Mouse (Mus musculus) CD4-positive, CD25-positive, alpha-beta regulatory T cell, adult 4 months (primary cell): ENCODE measurements around the gene Calr4. TPM values are rescaled to one million over a fixed set of nuclear protein-coding genes. Genes with fewer than 3 reads are reported as not detected.

Experiments used
- ATAC-seq: one replicate; pipeline ENCODE4 v1.8.0; 2017
- polyA plus RNA-seq, 2 experiments: library from polyadenylated mRNA; unstranded; fragments of 100-300 nt; shearing (Covaris generic); gene quantifications; one replicate each; pipeline ENCODE4 v1.2.1; 2017

Calr4 gene
- polyA plus RNA-seq, 2 experiments from 2014 or later, result not detected

DNA sequence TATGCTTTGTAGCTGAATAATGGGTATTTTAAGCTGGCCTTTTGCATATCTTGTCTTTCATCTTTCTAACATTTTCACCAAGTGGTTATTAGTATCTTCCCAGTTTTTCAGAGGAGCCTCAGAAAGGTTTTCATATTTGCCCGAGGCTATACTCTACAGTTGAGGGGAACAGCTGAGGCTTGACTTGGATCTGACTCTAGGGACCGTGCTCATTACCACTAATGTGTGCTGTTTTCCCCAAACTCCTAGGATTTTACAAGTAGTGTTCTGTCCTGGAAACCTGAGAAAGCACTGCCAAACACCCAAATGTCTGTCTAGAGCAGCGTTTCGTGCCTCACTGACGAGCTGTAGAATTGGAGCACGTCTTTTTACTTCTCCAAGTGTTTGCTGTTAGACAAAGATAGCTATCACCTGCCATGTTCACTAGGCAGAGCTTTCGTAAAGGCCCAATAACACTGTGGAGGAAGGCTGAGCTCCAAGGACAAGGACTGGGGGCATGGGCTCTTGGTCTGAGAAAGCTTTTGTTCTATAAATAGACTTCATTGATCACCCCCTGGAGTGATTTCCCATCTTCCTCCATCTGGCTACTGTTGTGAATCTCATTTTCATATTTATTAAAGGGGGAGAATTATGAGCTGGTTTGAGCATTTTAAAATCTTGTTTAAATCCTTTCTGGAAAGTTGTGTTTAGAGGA lies 2.0 kb downstream of the Calr4 start:
- no peak for ATAC-seq

- ATAC-seq, result no peak
These were observed 4.4 kb downstream of the Calr4 start for GRCm38 (mm10) chr4:109238428-109239268.

DNA sequence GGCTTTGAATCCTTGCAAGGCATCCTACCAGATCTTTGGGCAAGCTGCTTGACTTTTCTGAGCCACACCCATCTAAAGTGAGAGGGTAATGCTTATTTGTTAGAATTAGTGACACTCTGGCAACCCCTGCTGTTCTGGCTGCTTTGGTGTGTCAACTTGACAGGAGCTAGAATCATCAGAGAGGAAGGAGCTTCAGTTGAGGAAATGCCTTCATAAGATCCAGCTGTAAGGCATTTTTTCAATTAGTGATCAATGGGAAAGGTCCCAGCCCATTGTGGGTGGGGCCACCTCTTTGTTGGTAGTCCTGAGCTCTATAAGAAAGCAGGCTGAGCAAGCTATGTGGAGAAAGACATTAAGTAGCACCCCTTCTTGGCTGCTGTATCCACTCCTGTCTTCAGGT lies 6.9 kb downstream of the Calr4 start:
- no peak for ATAC-seq

DNA sequence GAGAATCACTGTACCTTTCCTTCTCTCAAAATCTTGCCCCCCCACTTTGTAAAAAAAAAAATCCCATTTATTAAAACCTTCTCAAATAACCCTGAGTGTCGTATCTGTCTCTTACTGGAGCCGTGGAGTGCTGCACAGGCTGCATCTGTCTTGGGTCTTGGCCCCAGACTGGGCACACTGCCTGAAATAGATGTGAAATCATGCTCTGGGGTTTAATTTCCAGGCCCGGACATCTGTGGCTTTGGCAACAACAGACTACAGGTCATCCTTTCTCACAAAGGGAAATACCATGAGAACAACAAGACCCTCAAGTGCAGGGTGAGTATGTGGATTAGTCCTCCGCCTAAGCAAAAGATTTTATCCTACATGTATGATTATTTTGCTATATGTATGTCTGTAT lies 7.6 kb downstream of the Calr4 start:
- ATAC-seq, result no peak

DNA sequence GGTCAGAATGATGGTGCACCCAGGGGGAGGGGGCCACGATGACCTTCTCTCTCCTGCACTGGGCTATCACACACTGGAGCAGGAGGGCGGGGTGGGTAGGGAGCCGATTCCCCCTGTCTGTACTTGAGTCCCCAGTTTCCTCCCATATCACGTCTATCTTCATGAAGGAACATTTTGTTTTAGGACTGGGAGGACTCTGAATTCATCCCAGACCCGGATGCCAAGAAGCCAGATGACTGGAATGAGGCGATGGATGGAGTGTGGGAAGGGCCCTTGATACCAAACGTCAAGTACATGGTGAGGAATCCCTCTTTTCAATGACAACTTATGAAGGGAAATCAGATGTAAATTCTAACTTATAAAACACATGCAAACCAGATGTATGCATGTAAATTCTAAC lies 10.2 kb downstream of the Calr4 start:
- ATAC-seq, result no peak

DNA sequence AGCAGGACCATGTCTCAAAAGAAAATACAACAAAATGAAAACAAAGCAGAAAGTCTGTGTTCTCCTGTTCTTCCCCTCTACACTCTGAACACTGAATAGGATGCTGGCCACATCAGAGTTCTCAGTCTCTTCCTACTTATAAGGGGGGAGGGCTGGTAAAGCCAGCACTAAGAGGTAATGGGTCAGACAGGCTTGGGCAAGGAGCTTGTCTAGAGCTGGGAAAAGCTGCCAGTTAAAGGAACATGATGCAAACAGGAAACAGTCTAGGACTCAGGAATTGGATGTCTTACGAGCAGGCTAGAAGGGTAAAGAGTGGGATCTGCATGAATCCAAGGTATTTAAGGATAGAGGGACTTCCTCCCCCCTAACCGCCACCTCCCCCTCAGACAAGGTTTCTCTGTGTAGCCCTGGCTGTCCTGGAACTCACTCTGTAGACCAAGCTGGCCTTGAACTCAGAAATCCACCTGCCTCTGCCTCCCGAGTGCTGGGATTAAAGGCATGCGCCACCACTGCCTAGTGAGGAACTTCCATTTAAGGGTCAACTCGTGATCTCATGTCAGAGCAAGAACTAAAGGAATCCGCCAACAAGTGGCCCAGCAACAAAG lies 10.8 kb downstream of the Calr4 start:
- no peak for ATAC-seq

DNA sequence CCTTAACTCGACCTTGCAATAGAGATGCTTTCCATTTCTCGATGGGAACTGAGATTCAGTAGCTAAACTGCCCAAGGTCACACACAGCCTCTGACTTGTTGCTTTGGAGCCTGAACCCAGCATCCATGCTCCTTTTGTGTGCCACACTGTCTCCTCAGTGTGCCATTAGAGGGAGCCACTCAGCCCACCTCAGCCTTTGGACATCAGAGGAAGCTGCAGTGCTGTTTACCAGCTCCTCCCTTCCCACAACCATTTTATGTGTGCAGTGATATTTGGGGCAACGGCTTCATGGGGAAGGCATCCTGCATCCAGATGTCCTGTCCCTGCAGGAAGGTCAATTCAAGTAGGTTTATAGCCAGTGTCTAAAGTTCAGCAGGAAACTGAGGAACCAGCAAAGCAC lies 17.3 kb downstream of the Calr4 start:
- peak; percentile 69 for ATAC-seq

- no peak for ATAC-seq
These were observed 17.9 kb downstream of the Calr4 start for GRCm38 (mm10) chr4:109252199-109252598.

DNA sequence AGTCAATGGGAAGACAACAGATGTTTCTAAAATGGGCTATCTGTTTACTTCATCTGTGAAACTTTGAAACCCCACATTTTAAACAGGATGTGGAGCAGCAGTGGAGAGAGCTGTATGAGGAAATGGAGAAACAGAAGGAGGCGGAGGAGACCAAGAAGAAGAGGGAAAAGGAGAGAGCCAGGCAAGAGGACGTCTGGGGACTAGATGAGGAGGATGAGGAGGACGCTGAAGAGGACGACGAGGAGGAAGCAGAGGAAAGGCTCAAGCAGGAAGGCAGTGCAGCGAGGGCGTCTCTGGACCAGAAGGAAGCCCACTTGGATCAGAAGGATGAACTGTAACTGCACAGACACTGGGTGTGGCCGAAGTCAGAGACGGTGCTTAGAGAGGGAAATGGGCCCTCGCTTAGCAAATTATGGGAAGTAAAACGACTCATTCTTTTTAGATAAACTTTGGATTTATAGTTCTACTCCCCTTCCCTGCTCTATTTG lies 19.4 kb downstream of the Calr4 start:
- ATAC-seq, result no peak

- no peak for ATAC-seq
These were observed 20.2 kb downstream of the Calr4 start for GRCm38 (mm10) chr4:109254511-109254910.

DNA sequence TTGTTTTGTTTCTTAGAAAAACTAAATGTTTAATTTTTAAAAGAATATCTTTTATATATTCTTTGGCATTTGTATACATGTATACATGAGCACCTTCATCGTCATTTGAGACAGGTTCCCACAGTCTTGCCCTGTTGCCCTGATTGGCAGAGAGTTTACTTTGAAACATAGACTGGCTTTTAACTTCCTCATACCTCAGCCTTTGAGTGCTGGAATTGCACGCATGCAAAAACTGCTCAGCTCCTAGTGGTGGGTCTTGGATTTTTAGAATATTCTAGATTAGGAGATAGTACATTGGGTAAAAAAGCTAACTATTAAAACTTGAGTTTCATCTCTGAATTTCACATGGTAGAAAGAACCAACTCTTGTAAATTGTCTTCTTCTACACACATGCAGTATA lies 21.0 kb downstream of the Calr4 start:
- no peak for ATAC-seq

DNA sequence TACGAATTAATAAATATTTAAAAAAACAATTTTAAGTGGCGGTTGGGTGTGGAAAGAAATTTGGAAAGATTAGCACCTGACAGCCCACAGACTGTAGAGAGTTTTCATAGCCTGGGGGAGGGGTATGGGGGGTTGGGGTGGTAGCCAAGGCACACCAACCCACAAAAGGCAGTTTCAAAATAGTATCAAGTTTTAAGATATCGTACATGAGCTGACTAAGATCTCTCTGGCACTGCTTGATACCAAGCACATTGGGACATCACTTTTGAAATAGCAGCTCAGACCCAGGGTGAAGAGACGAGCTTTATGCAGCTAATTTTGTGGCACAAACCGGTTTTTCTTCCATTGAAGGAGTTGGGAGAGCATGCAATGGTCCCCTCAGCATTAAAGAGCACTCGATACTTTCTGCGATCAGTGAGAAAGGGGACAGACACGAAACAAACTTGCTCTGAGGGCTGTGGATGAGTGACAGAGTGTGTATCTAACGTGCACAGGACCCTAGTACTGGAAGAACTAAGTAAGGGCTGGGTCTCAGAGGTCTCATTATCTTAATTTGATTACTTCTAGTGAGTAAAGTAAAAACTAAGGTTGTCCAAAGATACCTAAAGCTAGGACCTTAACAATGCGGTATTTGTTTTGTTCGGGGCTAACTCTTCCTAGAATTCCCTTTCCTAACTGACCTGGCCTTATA lies 21.6 kb downstream of the Calr4 start:
- no peak for ATAC-seq

DNA sequence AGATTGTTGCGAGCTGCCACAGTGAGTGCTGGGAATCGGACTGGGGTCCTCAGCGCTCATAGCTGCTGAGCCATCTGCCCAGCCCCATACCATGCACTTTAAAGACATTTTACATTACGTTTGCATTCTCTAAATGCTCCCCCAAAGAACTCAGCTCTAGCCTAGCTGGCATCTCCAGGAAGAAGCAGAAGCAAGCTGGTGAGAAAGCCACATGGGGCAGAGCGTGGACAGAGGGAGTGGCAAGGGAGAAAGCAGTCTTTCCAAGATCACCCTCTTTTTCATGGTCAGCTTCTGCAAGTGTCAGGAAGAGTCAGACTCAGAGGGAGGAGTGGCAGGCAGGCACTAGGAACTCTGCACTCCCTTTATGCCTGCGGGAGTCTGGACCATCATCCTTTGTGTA lies 22.5 kb downstream of the Calr4 start:
- ATAC-seq, result no peak

GRCm38 (mm10) chr4:109257639-109258038 lies 23.4 kb downstream of the Calr4 start:
- no peak for ATAC-seq

DNA sequence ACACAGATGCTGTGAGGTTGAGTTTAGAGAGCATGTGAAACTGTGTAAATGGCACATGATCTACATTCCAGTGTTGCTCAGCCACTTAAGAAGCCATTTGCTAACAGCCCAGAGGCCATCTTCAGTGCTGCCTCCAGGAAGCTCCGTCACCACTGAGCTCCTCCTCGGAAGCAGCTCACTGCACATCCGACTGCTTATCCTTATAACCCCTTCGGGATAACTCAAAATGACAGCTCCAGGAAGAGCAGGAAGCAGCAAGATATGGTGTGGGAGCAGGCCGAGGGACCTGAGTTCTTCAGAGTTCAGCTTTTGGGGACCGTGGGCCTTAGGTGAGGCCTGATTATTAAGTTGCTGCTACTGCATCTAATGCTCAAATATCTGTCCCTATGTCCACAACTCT lies 27.8 kb downstream of the Calr4 start:
- ATAC-seq, result no peak

GRCm38 (mm10) chr4:109266056-109266455 lies 31.8 kb downstream of the Calr4 start:
- no peak for ATAC-seq

DNA sequence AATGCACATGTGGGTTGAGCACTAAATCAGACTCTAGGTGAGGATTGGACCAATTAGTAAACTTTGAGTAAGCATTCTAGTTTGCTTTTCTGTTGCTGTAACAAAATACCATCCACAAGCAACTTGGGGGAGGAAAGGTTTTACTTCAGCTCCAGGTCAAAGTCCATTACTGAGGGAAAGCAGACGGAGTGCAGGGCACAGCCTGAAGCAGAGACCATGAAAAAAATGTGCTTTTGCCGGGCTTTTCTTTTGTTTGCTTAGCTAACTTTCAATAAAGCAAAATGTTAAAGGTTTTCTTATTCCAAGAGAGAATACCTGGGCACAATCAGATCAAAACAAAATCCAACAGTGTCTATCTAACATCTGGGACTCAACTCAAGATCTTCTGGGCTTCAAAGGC lies 32.5 kb downstream of the Calr4 start:
- no peak for ATAC-seq

GRCm38 (mm10) chr4:109267452-109267851 lies 33.2 kb downstream of the Calr4 start:
- no peak for ATAC-seq

DNA sequence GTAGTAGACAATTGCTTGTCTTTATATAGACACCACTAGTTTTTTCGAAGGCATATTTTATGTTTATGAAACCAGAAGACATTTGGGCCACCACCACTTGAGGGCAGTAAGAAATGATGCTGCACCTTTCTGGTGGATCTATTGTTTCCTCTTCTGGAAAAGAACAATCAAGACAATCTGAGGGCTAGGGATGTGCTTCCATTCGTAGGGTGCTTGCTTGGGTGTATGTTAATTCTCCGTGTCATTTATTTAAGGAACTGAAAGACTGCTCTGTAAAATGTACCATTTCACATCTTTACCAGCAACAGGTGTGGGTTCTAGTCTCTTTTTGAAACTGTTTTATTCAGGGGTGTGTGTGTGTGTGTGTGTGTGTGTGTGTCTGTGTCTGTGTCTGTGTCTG lies 34.6 kb downstream of the Calr4 start:
- ATAC-seq, result no peak

DNA sequence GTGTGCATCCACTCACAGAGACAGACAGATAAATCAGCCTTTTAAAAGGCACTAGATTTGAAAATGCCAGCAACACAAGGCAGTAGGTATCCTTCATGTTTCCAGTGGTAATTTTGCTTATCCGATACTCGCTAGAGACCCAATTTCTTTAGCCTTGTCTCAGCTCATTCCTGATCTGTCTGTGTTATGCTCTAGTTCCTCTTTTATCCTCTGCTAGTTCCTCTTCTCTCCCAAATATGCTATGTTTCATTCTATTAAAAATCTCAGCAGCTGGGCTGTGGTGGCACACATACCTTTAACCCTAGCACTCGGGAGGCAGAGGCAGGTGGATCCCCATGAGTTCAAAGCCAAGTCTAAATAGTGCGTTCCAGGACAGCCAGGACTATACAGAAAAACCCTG lies 37.5 kb downstream of the Calr4 start:
- ATAC-seq, result no peak

GRCm38 (mm10) chr4:109273586-109274240 lies 39.4 kb downstream of the Calr4 start:
- peak; percentile 89 for ATAC-seq

DNA sequence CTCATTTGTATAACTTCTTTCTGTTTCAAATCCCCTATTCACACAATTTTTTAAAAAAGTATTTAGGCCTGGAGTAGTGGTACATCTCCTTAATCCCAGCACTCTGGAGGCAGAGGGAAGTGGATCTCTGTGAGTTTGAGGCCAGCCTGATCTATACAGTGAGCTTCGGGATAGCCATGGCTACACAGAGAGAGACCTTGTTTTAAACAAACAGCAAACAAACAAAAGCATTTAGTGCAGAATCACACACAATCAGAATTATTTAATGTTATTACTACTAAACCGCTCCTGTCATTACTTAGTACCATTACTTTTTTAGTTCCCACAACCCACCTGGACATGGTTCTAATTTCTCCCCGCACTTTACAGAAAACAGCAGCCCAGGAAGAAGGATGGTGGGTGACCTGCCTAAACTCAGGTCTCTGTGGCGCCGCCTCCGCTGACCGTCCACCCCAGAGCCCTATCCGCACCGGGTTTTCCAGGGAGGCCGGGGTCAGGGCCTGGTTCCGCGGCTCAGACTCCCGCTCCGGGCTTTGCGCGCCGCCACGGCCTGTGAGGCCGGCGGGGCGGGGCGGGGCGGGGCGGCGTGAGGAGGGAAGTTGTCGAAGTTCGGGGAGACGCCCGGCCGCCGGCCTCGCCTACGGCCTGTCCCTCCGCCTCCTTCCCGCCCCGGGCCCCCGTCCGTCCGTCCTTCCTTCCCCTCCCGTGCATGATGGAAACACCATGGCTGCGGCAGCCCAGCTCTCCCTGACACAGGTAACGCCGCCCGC lies 45.6 kb downstream of the Calr4 start, which contains the start of gene Eps15:
Eps15 (plus strand) TSS at position 580 of the 770 bp plus-strand sequence.
- peak; percentile 85 for ATAC-seq
